Mouse (Mus musculus): Measurements from ENCODE around the gene Gm36210. TPM values are rescaled to one million over a fixed set of nuclear protein-coding genes. Genes with fewer than 3 reads are reported as not detected.

Gene Gm36210
- total and polyA plus RNA-seq, 3 experiments = 0.15 to 0.97 TPM; not detected in 1

DNA sequence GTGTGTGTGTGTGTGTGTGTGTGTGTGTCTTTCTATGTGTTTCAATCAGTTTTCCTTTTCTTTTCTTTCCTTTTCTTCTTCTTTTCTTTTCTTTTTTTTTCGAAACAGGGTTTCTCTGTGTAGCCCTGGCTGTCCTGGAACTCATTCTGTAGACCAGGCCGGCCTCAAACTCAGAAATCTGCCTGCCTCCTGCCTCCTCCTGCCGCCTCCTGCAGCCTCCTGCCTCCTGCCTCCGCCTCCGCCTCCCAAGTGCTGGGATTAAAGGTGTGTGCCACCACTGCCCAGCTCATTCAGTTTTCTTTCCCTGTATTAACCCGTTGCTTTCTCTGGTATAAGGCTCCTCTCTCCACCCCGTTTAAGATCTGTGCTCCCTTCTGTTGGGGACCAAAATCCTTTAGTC, 49.0 kb downstream of the Gm36210 start:
- no peak for DNase-seq (ENCODE audit: low read depth, low spot score)
- no peaks in the 10 kb centered on the region for H3K9me3 ChIP-seq (replicated peaks; ENCODE audit: insufficient read depth, low read length)
- no peaks in the 10 kb centered on the region for H3K79me2 ChIP-seq (ENCODE audit: control insufficient read depth, insufficient read depth, low read length, poor library complexity)
- H3K9ac ChIP-seq (ENCODE audit: control insufficient read depth, low read depth, low read length, poor library complexity, severe bottlenecking) = no peak overlapping the region
- H3K4me1 ChIP-seq (ENCODE audit: control insufficient read depth in 1 of 2, insufficient read depth in 2 of 2, low read length in 2 of 2) = 0 out of 4 replicates have a peak, but pooled peaks cover 0 to 2% of the 10 kb centered on the region in 2 experiments
- no peak overlapping the region for H3K4me3 ChIP-seq (ENCODE audit: control insufficient read depth in 1 of 2, insufficient read depth in 1 of 2, low read depth in 2 of 2, low read length in 2 of 2)
- no peaks in the 10 kb centered on the region; a peak in 1 of 4 replicates for H3K27me3 ChIP-seq (ENCODE audit: control insufficient read depth in 1 of 2, insufficient read depth in 2 of 2, low read length in 2 of 2)
- no peak overlapping the region for H3K27ac ChIP-seq (ENCODE audit: control insufficient read depth, low read depth, low read length)
- TF ChIP-seq MAZ (IDR thresholded peaks at IDR 0.05; ENCODE audit: low read depth, low read length) (no peak), BHLHE40 (IDR thresholded peaks at IDR 0.05; ENCODE audit: borderline replicate concordance, low read depth, low read length) (no peak), GABPA (IDR thresholded peaks at IDR 0.05; ENCODE audit: low read depth, low read length) (no peak)
- H3K36me3 ChIP-seq (ENCODE audit: control insufficient read depth in 1 of 2, insufficient read depth in 2 of 2, low read length in 2 of 2) = no peaks in the 10 kb centered on the region

DNA sequence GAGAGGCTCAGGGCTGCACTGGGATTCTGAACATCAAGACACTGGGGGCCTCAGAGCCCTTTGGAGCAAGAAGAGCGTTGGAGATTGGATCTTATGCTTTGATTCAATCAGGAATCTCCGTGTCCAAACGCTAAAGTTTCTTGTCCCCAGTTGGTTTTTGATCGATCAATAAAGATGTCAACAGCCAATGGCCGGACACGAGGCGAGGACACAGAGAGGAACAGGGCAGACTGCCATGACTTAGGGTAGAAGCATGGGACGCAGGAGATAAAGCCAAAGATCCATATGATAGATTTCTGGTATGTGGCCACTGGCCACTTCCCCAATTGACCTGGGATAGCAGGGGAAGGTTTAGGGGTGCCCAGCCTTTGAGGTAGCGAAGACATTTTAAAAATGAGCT, 49.8 kb downstream of the Gm36210 start:
- TF ChIP-seq POLR2AphosphoS5 (IDR thresholded peaks at IDR 0.05; ENCODE audit: borderline replicate concordance, low read depth, low read length) (no peak), EP300 (IDR thresholded peaks at IDR 0.05; ENCODE audit: low read depth in 1 of 2, low read length in 2 of 2) (no peak), CHD2 (IDR thresholded peaks at IDR 0.05; ENCODE audit: low read length) (no peak), NRF1 (IDR thresholded peaks at IDR 0.05; ENCODE audit: insufficient read depth, low read depth, low read length, poor library complexity, severe bottlenecking) (no peak), NELFE (IDR thresholded peaks at IDR 0.05; ENCODE audit: low read depth, low read length) (no peak), E2F4 (IDR thresholded peaks at IDR 0.05; ENCODE audit: borderline replicate concordance, low read depth, low read length) (no peak), USF2 (IDR thresholded peaks at IDR 0.05; ENCODE audit: borderline replicate concordance in 1 of 2, insufficient read depth in 1 of 2, low read depth in 1 of 2, low read length in 2 of 2) (no peak), CTCF (IDR thresholded peaks at IDR 0.05 in 2 of 3, conservative IDR thresholded peaks at IDR 0.05 in 1 of 3; ENCODE audit: control insufficient read depth in 1 of 3, insufficient read depth in 1 of 3, low read depth in 2 of 3, low read length in 3 of 3, poor library complexity in 1 of 3, severe bottlenecking in 1 of 3) (no peak), TAL1 (IDR thresholded peaks at IDR 0.05; ENCODE audit: low read length) (no peak), RCOR1 (IDR thresholded peaks at IDR 0.05; ENCODE audit: low read depth, low read length) (no peak), MXI1 (IDR thresholded peaks at IDR 0.05; ENCODE audit: low read depth, low read length) (no peak), MYB (IDR thresholded peaks at IDR 0.05; ENCODE audit: low read depth, low read length) (no peak), RAD21 (IDR thresholded peaks at IDR 0.05; ENCODE audit: low read depth, low read length) (no peak)
- H3K36me3 ChIP-seq (ENCODE audit: control insufficient read depth in 1 of 2, insufficient read depth in 2 of 2, low read length in 2 of 2) = no peaks in the 10 kb centered on the region
- no peaks in the 10 kb centered on the region for H3K79me2 ChIP-seq (ENCODE audit: control insufficient read depth, insufficient read depth, low read length, poor library complexity)

More for the DNA sequence above, 49.8 kb downstream of the Gm36210 start:
- H3K9me3 ChIP-seq (replicated peaks; ENCODE audit: insufficient read depth, low read length) = no peaks in the 10 kb centered on the region
- H3K9ac ChIP-seq (ENCODE audit: control insufficient read depth, low read depth, low read length, poor library complexity, severe bottlenecking) = no peak overlapping the region
- no peaks in the 10 kb centered on the region; a peak in 1 of 4 replicates for H3K27me3 ChIP-seq (ENCODE audit: control insufficient read depth in 1 of 2, insufficient read depth in 2 of 2, low read length in 2 of 2)
- H3K27ac ChIP-seq (ENCODE audit: control insufficient read depth, low read depth, low read length) = no peak overlapping the region
- DNase-seq (ENCODE audit: low read depth, low spot score) = no peak
- H3K4me3 ChIP-seq (ENCODE audit: control insufficient read depth in 1 of 2, insufficient read depth in 1 of 2, low read depth in 2 of 2, low read length in 2 of 2) = no peak overlapping the region
- 0 out of 4 replicates have a peak, but pooled peaks cover 0 to 2% of the 10 kb centered on the region in 2 experiments for H3K4me1 ChIP-seq (ENCODE audit: control insufficient read depth in 1 of 2, insufficient read depth in 2 of 2, low read length in 2 of 2)

All from MEL (cell line).